Mouse (Mus musculus) midbrain, postnatal 0 days (tissue): ENCODE measurements around the gene Chd4. TPM values are rescaled to one million over a fixed set of nuclear protein-coding genes. Genes with fewer than 3 reads are reported as not detected.

Experiments used
- ATAC-seq: fragments of 200-750 bp; cut with Nextera tagmentation; 2 replicates; pipeline ENCODE4 v1.8.0; 2017; ENCODE audit warnings: moderate number of reproducible peaks, mild to moderate bottlenecking, moderate TSS enrichment, moderate library complexity; ENCODE audit not compliant: low FRiP score
- DNase-seq: peaks from one replicate; pipeline ENCODE4 v3.0.0-alpha.2; 2015; ENCODE audit warnings: low spot score
- H3K27ac ChIP-seq: fragments of 300-500 bp; sonication (generic); 2 replicates; pipeline ENCODE4 v1.5.1; 2014; ENCODE audit warnings: low read depth, mild to moderate bottlenecking, low read length, mixed read lengths
- H3K27me3 ChIP-seq: fragments of 300-500 bp; sonication (generic); 2 replicates; pipeline ENCODE4 v1.6.1; 2014; ENCODE audit warnings: low read length, control low read depth, mixed read lengths; ENCODE audit not compliant: insufficient read depth
- H3K36me3 ChIP-seq: fragments of 300-500 bp; sonication (generic); 2 replicates; pipeline ENCODE4 v1.6.1; 2014; ENCODE audit warnings: low read length, control low read depth, mixed read lengths; ENCODE audit not compliant: insufficient read depth
- H3K4me1 ChIP-seq: fragments of 300-500 bp; sonication (generic); 2 replicates; pipeline ENCODE4 v1.6.1; 2014; ENCODE audit warnings: mild to moderate bottlenecking, control low read depth, antibody characterized with exemption, low read length, mixed read lengths; ENCODE audit not compliant: insufficient read depth
- H3K4me2 ChIP-seq: fragments of 300-500 bp; sonication (generic); 2 replicates; pipeline ENCODE4 v1.6.1; 2014; ENCODE audit warnings: low read depth, mild to moderate bottlenecking, low read length, mixed read lengths; ENCODE audit not compliant: poor library complexity, severe bottlenecking
- H3K4me3 ChIP-seq: fragments of 300-500 bp; sonication (generic); 2 replicates; pipeline ENCODE4 v1.5.1; 2014; ENCODE audit warnings: low read depth, mild to moderate bottlenecking, low read length, moderate library complexity
- H3K9ac ChIP-seq: fragments of 300-500 bp; sonication (generic); replicated peaks from 2 replicates; pipeline ENCODE4 v1.6.1; 2014; ENCODE audit warnings: mild to moderate bottlenecking, low read length, moderate library complexity, mixed read lengths; ENCODE audit not compliant: poor library complexity, severe bottlenecking
- H3K9me3 ChIP-seq: fragments of 300-500 bp; sonication (generic); 2 replicates; pipeline ENCODE4 v1.6.1; 2016; ENCODE audit warnings: low read length, control low read depth
- CTCF ChIP-seq: IDR thresholded peaks from 2 replicates; pipeline ENCODE4 v1.5.1; 2016; ENCODE audit warnings: antibody characterized with exemption, mild to moderate bottlenecking
- WGBS: fragments of 180-500 bp; shearing (Covaris S2); extraction: QIAGEN DNeasy Blood & Tissue Kit; methylation state at CpG from one replicate; pipeline ENCODE4 v1.1.7; 2014; 5-methylcytosine and 5-hydroxymethylcytosine counted together
- polyA plus RNA-seq: library from polyadenylated mRNA; unstranded; fragments of >200 nt; fragmentation: Nextera tagmentation; extraction: Ambion mirVana; gene quantifications from 2 replicates; pipeline ENCODE4 v1.2.1, GENCODE M21; 2015
- total RNA-seq: library from RNA; depleted of rRNA; stranded (reverse); fragments of >200 nt; gene quantifications from 2 replicates; pipeline ENCODE4 v1.2.3, GENCODE M21; 2014

Chd4 gene
- total and polyA plus RNA-seq, 2 experiments from 2014 or later, result 89.1 to 117 TPM

GRCm38 (mm10) chr6:125137002-125137671 is 41.4 kb downstream of the Chd4 start:
- peak; percentile 73 for TF ChIP-seq CTCF
- Histone ChIP-seq H3K4me1 (0 out of 2 replicates have a peak, but pooled peaks cover 2% of the 10 kb centered on the region), H3K36me3 (peaks cover 62% of the 10 kb centered on the region), H3K27ac (no peak overlapping the region), H3K27me3 (no peaks in the 10 kb centered on the region), H3K9ac (no peak overlapping the region), H3K4me3 (no peak overlapping the region), H3K4me2 (no peak overlapping the region), H3K9me3 (no peaks in the 10 kb centered on the region)
- 86% methylated on average over 19 of the region's 19 CpGs for WGBS
- DNase-seq (peak; percentile 33), ATAC-seq (no peak)

- no peak for ATAC-seq
- Histone ChIP-seq H3K4me3 (no peak overlapping the region), H3K4me1 (0 out of 2 replicates have a peak, but pooled peaks cover 2% of the 10 kb centered on the region), H3K27ac (no peak overlapping the region), H3K27me3 (no peaks in the 10 kb centered on the region), H3K9me3 (no peaks in the 10 kb centered on the region), H3K9ac (no peak overlapping the region), H3K36me3 (peaks cover 61% of the 10 kb centered on the region), H3K4me2 (no peak overlapping the region)
- DNase-seq, result no peak
- WGBS, result 93% methylated on average over 7 of the region's 7 CpGs
- no peak for TF ChIP-seq CTCF
Observed at GRCm38 (mm10) chr6:125139747-125140146, 44.0 kb downstream of the Chd4 start.

GRCm38 (mm10) chr6:125142436-125142835 is 46.7 kb downstream of the Chd4 start:
- TF ChIP-seq CTCF, result no peak
- ATAC-seq, result no peak
- Histone ChIP-seq H3K4me3 (no peak overlapping the region), H3K9ac (no peak overlapping the region), H3K27me3 (no peaks in the 10 kb centered on the region), H3K4me2 (no peak overlapping the region), H3K27ac (no peak overlapping the region), H3K36me3 (peaks cover 46% of the 10 kb centered on the region), H3K9me3 (no peaks in the 10 kb centered on the region), H3K4me1 (peaks cover 15% of the 10 kb centered on the region; the same call in 1 of the 2 replicates)
- WGBS, result 98% methylated on average over 8 of the region's 8 CpGs
- DNase-seq, result no peak

GRCm38 (mm10) chr6:125143128-125143527 is 47.3 kb downstream of the Chd4 start:
- no peak overlapping the region for H3K4me2 ChIP-seq
- no peak for ATAC-seq

GRCm38 (mm10) chr6:125143904-125144303 is 48.1 kb downstream of the Chd4 start:
- WGBS, result 85% methylated on average over 9 of the region's 9 CpGs

More at GRCm38 (mm10) chr6:125143128-125143527, 47.3 kb downstream of the Chd4 start:
- no peak overlapping the region for H3K27ac ChIP-seq
- H3K4me3 ChIP-seq, result no peak overlapping the region
- H3K27me3 ChIP-seq, result no peaks in the 10 kb centered on the region
- peaks cover 19% of the 10 kb centered on the region; the same call in 1 of the 2 replicates for H3K4me1 ChIP-seq
- H3K9ac ChIP-seq, result no peak overlapping the region
- DNase-seq, result no peak
- TF ChIP-seq CTCF, result no peak
- no peaks in the 10 kb centered on the region for H3K9me3 ChIP-seq
- 80% methylated on average over 3 of the region's 3 CpGs for WGBS
- peaks cover 41% of the 10 kb centered on the region for H3K36me3 ChIP-seq

GRCm38 (mm10) chr6:125145001-125145400 is 49.2 kb downstream of the Chd4 start, which contains the start of gene Iffo1:
Gene Iffo1 (plus strand): TSS chr6:125145241.
- Histone ChIP-seq H3K4me3 (peak within 1 kb of the TSS; percentile 77), H3K4me1 (peaks cover 25% of the 10 kb centered on the region; the same call in 1 of the 2 replicates), H3K9ac (peak within 1 kb of the TSS; percentile 95), H3K27me3 (no peaks in the 10 kb centered on the region), H3K36me3 (peaks cover 24% of the 10 kb centered on the region), H3K27ac (peak within 1 kb of the TSS; percentile 89), H3K4me2 (peak within 1 kb of the TSS; percentile 98), H3K9me3 (no peaks in the 10 kb centered on the region)
- DNase-seq, result peak; percentile 97
- peak; percentile 79 for TF ChIP-seq CTCF
- ATAC-seq, result peak; percentile 92
- 0% methylated on average over 15 of the region's 16 CpGs for WGBS

More at GRCm38 (mm10) chr6:125143904-125144303, 48.1 kb downstream of the Chd4 start:
- Histone ChIP-seq H3K27me3 (no peaks in the 10 kb centered on the region), H3K4me3 (no peak overlapping the region), H3K36me3 (peaks cover 35% of the 10 kb centered on the region), H3K4me2 (no peak overlapping the region), H3K4me1 (peaks cover 25% of the 10 kb centered on the region; the same call in 1 of the 2 replicates), H3K9ac (no peak overlapping the region), H3K9me3 (no peaks in the 10 kb centered on the region), H3K27ac (no peak overlapping the region)
- ATAC-seq, result no peak
- DNase-seq, result no peak
- TF ChIP-seq CTCF, result no peak
